Mouse (Mus musculus): ENCODE results near the gene Cdyl. TPM values are rescaled to one million over a fixed set of nuclear protein-coding genes. Genes with fewer than 3 reads are reported as not detected.

Cdyl gene
- 1.9 TPM for polyA plus RNA-seq (2017; shearing (Covaris generic))

GRCm38 (mm10) chr13:35659406-35659985, at the start of gene Cdyl:
Gene Cdyl, plus strand, starts transcription at chr13:35659833.

GRCm38 (mm10) chr13:35905879-35906481, 246.3 kb downstream of the Cdyl start, which contains the start of gene Rpp40:
Gene Rpp40, minus strand, starts transcription at chr13:35906359.

Other genes with a start within 250 kb of the Cdyl start
- gene Rpp40, start 246.5 kb downstream of the Cdyl start, polyA plus RNA-seq (2017; shearing (Covaris generic)): 15.2 TPM